In genomic region chr7:27514961-27515360, GRCm38 (mm10) we compare ENCODE assay signal across 23 mouse cellular contexts. TPM values are rescaled to one million over a fixed set of nuclear protein-coding genes. Genes with fewer than 3 reads are reported as not detected.
DNase-seq lines count a peak whose midpoint lies in the region; ATAC-seq and TF ChIP-seq lines count a peak whose summit lies in the region.
"Had no signal": no experiment of that assay in that cellular context is flagged by ENCODE, and none has a peak within 500 bp of the region (broad histone marks: within the 10 kb centered on the region; RNA-seq: fewer than 3 reads in every experiment).

No protein-coding gene starts in this region.

- no peak overlapping the region for H3K9ac ChIP-seq in embryonic facial prominence, embryonic 11.5 days (replicated peaks; ENCODE audit: low read length)
- H3K9ac ChIP-seq in liver, embryonic 14.5 days (replicated peaks) = no peak overlapping the region
- H3K9ac ChIP-seq in liver, postnatal 0 days (replicated peaks) = no peak overlapping the region
- H3K9ac ChIP-seq in midbrain, embryonic 11.5 days (ENCODE audit: low read length) = no peak overlapping the region
- H3K9ac ChIP-seq in midbrain, postnatal 0 days (replicated peaks; ENCODE audit: low read length, poor library complexity, severe bottlenecking) = no peak overlapping the region
- H3K9ac ChIP-seq in stomach, postnatal 0 days (ENCODE audit: low read length) = no peak overlapping the region
- H3K9ac ChIP-seq: forebrain, embryonic 13.5 days; forebrain, postnatal 0 days; heart, embryonic 15.5 days; hindbrain, embryonic 13.5 days had no signal

- H3K27me3 ChIP-seq in embryonic facial prominence, embryonic 11.5 days (ENCODE audit: control insufficient read depth, insufficient read depth, low read length) = no peaks in the 10 kb centered on the region
- no peaks in the 10 kb centered on the region for H3K27me3 ChIP-seq in embryonic facial prominence, embryonic 10.5 days (replicated peaks; ENCODE audit: low read depth, poor library complexity, severe bottlenecking)
- H3K27me3 ChIP-seq in liver, embryonic 14.5 days (ENCODE audit: control insufficient read depth, insufficient read depth, low read length) = no peaks in the 10 kb centered on the region
- no peaks in the 10 kb centered on the region for H3K27me3 ChIP-seq in liver, postnatal 0 days (ENCODE audit: insufficient read depth, low read length)
- H3K27me3 ChIP-seq in midbrain, embryonic 11.5 days (ENCODE audit: control insufficient read depth, insufficient read depth, low read length) = no peaks in the 10 kb centered on the region
- no peaks in the 10 kb centered on the region for H3K27me3 ChIP-seq in midbrain, postnatal 0 days (ENCODE audit: insufficient read depth, low read length)
- no peaks in the 10 kb centered on the region for H3K27me3 ChIP-seq in stomach, postnatal 0 days (ENCODE audit: control insufficient read depth, insufficient read depth, low read length)
- no peaks in the 10 kb centered on the region for H3K27me3 ChIP-seq in thymus, adult 2 months (ENCODE audit: control insufficient read depth, insufficient read depth, low read length)
- H3K27me3 ChIP-seq: forebrain, embryonic 13.5 days; heart, embryonic 15.5 days; hindbrain, embryonic 13.5 days had no signal

- H3K27ac ChIP-seq in embryonic facial prominence, embryonic 11.5 days (replicated peaks; ENCODE audit: low read depth, low read length) = no peak overlapping the region
- no peak overlapping the region for H3K27ac ChIP-seq in embryonic facial prominence, embryonic 10.5 days (replicated peaks)
- H3K27ac ChIP-seq in liver, embryonic 14.5 days = no peak overlapping the region
- no peak overlapping the region for H3K27ac ChIP-seq in liver, postnatal 0 days (ENCODE audit: low read depth)
- no peak overlapping the region for H3K27ac ChIP-seq in midbrain, embryonic 11.5 days (ENCODE audit: low read depth, low read length)
- no peak overlapping the region for H3K27ac ChIP-seq in midbrain, postnatal 0 days (ENCODE audit: low read depth, low read length)
- H3K27ac ChIP-seq in stomach, postnatal 0 days (replicated peaks) = no peak overlapping the region
- H3K27ac ChIP-seq in thymus, adult 2 months (ENCODE audit: control insufficient read depth, insufficient read depth, low read length) = no peak overlapping the region
- H3K27ac ChIP-seq: forebrain, embryonic 13.5 days; heart, adult 2 months; heart, embryonic 15.5 days; hindbrain, embryonic 13.5 days; hindbrain, postnatal 0 days had no signal

- TF ChIP-seq EP300 in liver, embryonic 14.5 days (IDR thresholded peaks at IDR 0.05; ENCODE audit: low read depth) = no peak
- TF ChIP-seq EP300 in liver, postnatal 0 days (IDR thresholded peaks at IDR 0.05; ENCODE audit: low read depth) = no peak
- no peak for TF ChIP-seq EP300 in stomach, postnatal 0 days (optimal IDR thresholded peaks at IDR 0.05)

- no peak for TF ChIP-seq CTCF in liver, embryonic 14.5 days (IDR thresholded peaks at IDR 0.05; ENCODE audit: low read depth)
- no peak for TF ChIP-seq CTCF in liver, postnatal 0 days (IDR thresholded peaks at IDR 0.05; ENCODE audit: low read depth)
- TF ChIP-seq CTCF in midbrain, postnatal 0 days (IDR thresholded peaks at IDR 0.05) = no peak
- no peak for TF ChIP-seq CTCF in stomach, postnatal 0 days (IDR thresholded peaks at IDR 0.05; ENCODE audit: low read depth)
- TF ChIP-seq CTCF in thymus, adult 2 months (IDR thresholded peaks at IDR 0.05; ENCODE audit: borderline replicate concordance, control insufficient read depth, extremely low read depth, insufficient read depth, low read length, poor library complexity) = no peak

- no peaks in the 10 kb centered on the region for H3K36me3 ChIP-seq in embryonic facial prominence, embryonic 11.5 days (replicated peaks; ENCODE audit: control insufficient read depth, insufficient read depth, low read depth, low read length)
- peaks cover 39% of the 10 kb centered on the region for H3K36me3 ChIP-seq in embryonic facial prominence, embryonic 10.5 days (replicated peaks)
- H3K36me3 ChIP-seq in liver, embryonic 14.5 days (replicated peaks; ENCODE audit: control insufficient read depth, insufficient read depth, low read depth) = no peaks in the 10 kb centered on the region
- H3K36me3 ChIP-seq in liver, postnatal 0 days (replicated peaks; ENCODE audit: insufficient read depth, low read length) = no peaks in the 10 kb centered on the region
- no peaks in the 10 kb centered on the region for H3K36me3 ChIP-seq in midbrain, embryonic 11.5 days (ENCODE audit: control insufficient read depth, insufficient read depth, low read length)
- H3K36me3 ChIP-seq in midbrain, postnatal 0 days (ENCODE audit: insufficient read depth, low read length) = no peaks in the 10 kb centered on the region
- 0 out of 2 replicates have a peak, but pooled peaks cover 3% of the 10 kb centered on the region for H3K36me3 ChIP-seq in stomach, postnatal 0 days (ENCODE audit: control insufficient read depth, insufficient read depth, low read length)
- no peaks in the 10 kb centered on the region for H3K36me3 ChIP-seq in thymus, adult 2 months (ENCODE audit: control insufficient read depth, insufficient read depth, low read length)
- H3K36me3 ChIP-seq: heart, embryonic 15.5 days; hindbrain, embryonic 13.5 days had no signal

- H3K9me3 ChIP-seq in embryonic facial prominence, embryonic 11.5 days (replicated peaks; ENCODE audit: control insufficient read depth, low read length) = no peaks in the 10 kb centered on the region
- H3K9me3 ChIP-seq in embryonic facial prominence, embryonic 10.5 days = peaks cover 2% of the 10 kb centered on the region; the same call in 1 of the 2 replicates
- H3K9me3 ChIP-seq in liver, embryonic 14.5 days (ENCODE audit: control insufficient read depth, low read length) = no peaks in the 10 kb centered on the region
- 0 out of 2 replicates have a peak, but pooled peaks cover 2% of the 10 kb centered on the region for H3K9me3 ChIP-seq in liver, postnatal 0 days (ENCODE audit: low read length)
- H3K9me3 ChIP-seq in midbrain, embryonic 11.5 days (ENCODE audit: control insufficient read depth, low read length) = no peaks in the 10 kb centered on the region
- no peaks in the 10 kb centered on the region for H3K9me3 ChIP-seq in midbrain, postnatal 0 days (ENCODE audit: low read length)
- H3K9me3 ChIP-seq in stomach, postnatal 0 days (ENCODE audit: control insufficient read depth, low read length) = no peaks in the 10 kb centered on the region
- H3K9me3 ChIP-seq: forebrain, embryonic 13.5 days; heart, embryonic 15.5 days; hindbrain, embryonic 13.5 days had no signal

- WGBS in embryonic facial prominence, embryonic 11.5 days = 78% methylated on average over 9 of the region's 9 CpGs
- 82% methylated on average over 9 of the region's 9 CpGs for WGBS in embryonic facial prominence, embryonic 10.5 days
- 73% methylated on average over 9 of the region's 9 CpGs for WGBS in liver, embryonic 14.5 days (ENCODE audit: insufficient replicate concordance)
- WGBS in liver, postnatal 0 days (ENCODE audit: insufficient replicate concordance) = 77% methylated on average over 9 of the region's 9 CpGs
- WGBS in midbrain, embryonic 11.5 days = 79% methylated on average over 9 of the region's 9 CpGs
- WGBS in midbrain, postnatal 0 days = 80% methylated on average over 9 of the region's 9 CpGs
- WGBS in stomach, postnatal 0 days = 74% methylated on average over 9 of the region's 9 CpGs
- 93% methylated on average over 9 of the region's 9 CpGs for WGBS in thymus, adult 2 months

- no peak for TF ChIP-seq POLR2A in thymus, adult 2 months (IDR thresholded peaks at IDR 0.05; ENCODE audit: control insufficient read depth, extremely low read depth, insufficient read depth, low read length, poor library complexity)

- H3K4me1 ChIP-seq in embryonic facial prominence, embryonic 11.5 days (ENCODE audit: control insufficient read depth, insufficient read depth, low read length) = no peaks in the 10 kb centered on the region
- H3K4me1 ChIP-seq in embryonic facial prominence, embryonic 10.5 days = no peaks in the 10 kb centered on the region
- H3K4me1 ChIP-seq in liver, embryonic 14.5 days (replicated peaks; ENCODE audit: control insufficient read depth in 2 of 2, insufficient read depth in 2 of 2, low read length in 1 of 2) = no peaks in the 10 kb centered on the region
- no peaks in the 10 kb centered on the region for H3K4me1 ChIP-seq in liver, postnatal 0 days (ENCODE audit: insufficient read depth)
- no peaks in the 10 kb centered on the region for H3K4me1 ChIP-seq in midbrain, embryonic 11.5 days (ENCODE audit: control insufficient read depth, insufficient read depth, low read length)
- no peaks in the 10 kb centered on the region for H3K4me1 ChIP-seq in midbrain, postnatal 0 days (ENCODE audit: insufficient read depth, low read length)
- H3K4me1 ChIP-seq in stomach, postnatal 0 days (replicated peaks; ENCODE audit: control insufficient read depth, insufficient read depth) = no peaks in the 10 kb centered on the region
- no peaks in the 10 kb centered on the region for H3K4me1 ChIP-seq in thymus, adult 2 months (replicated peaks; ENCODE audit: control insufficient read depth, insufficient read depth, low read length)
- H3K4me1 ChIP-seq: forebrain, embryonic 13.5 days; heart, embryonic 15.5 days; hindbrain, embryonic 13.5 days had no signal

- ATAC-seq in embryonic facial prominence, embryonic 11.5 days (replicated peaks; ENCODE audit: insufficient number of reproducible peaks, low FRiP score, low TSS enrichment, low read depth) = 0 out of 2 replicates have a peak, but pooled peaks have one; percentile 24
- peak; percentile 13; the same call in 1 of the 2 replicates for ATAC-seq in liver, embryonic 14.5 days (ENCODE audit: insufficient read depth)
- ATAC-seq in liver, postnatal 0 days = no peak
- no peak for ATAC-seq in midbrain, embryonic 11.5 days (ENCODE audit: low FRiP score)
- ATAC-seq in midbrain, postnatal 0 days (ENCODE audit: low FRiP score) = no peak
- ATAC-seq in stomach, postnatal 0 days (ENCODE audit: low FRiP score, low TSS enrichment) = peak; percentile 33
- ATAC-seq: CD4-positive, CD25-positive, alpha-beta regulatory T cell, adult 4 months; forebrain, embryonic 13.5 days; forebrain, postnatal 0 days; hindbrain, postnatal 0 days had no signal

- no peak overlapping the region for H3K4me3 ChIP-seq in embryonic facial prominence, embryonic 11.5 days (ENCODE audit: low read depth, low read length)
- no peak overlapping the region for H3K4me3 ChIP-seq in embryonic facial prominence, embryonic 10.5 days
- H3K4me3 ChIP-seq in liver, embryonic 14.5 days (ENCODE audit: insufficient read depth in 1 of 2, low read depth in 2 of 2, low read length in 2 of 2) = no peak overlapping the region
- H3K4me3 ChIP-seq in liver, postnatal 0 days (ENCODE audit: low read depth, low read length) = no peak overlapping the region
- no peak overlapping the region for H3K4me3 ChIP-seq in midbrain, embryonic 11.5 days (ENCODE audit: low read depth, low read length)
- no peak overlapping the region for H3K4me3 ChIP-seq in midbrain, postnatal 0 days (ENCODE audit: low read depth, low read length)
- no peak overlapping the region for H3K4me3 ChIP-seq in stomach, postnatal 0 days (ENCODE audit: low read depth, low read length)
- no peak overlapping the region for H3K4me3 ChIP-seq in thymus, adult 2 months (ENCODE audit: control insufficient read depth, insufficient read depth, low read length)
- H3K4me3 ChIP-seq: forebrain, embryonic 13.5 days; heart, adult 2 months; heart, embryonic 15.5 days; hindbrain, embryonic 13.5 days had no signal

- no peak overlapping the region for H3K4me2 ChIP-seq in embryonic facial prominence, embryonic 11.5 days (ENCODE audit: low read depth, low read length)
- H3K4me2 ChIP-seq in liver, embryonic 14.5 days (ENCODE audit: low read depth) = no peak overlapping the region
- H3K4me2 ChIP-seq in liver, postnatal 0 days (ENCODE audit: low read depth, low read length) = no peak overlapping the region
- H3K4me2 ChIP-seq in midbrain, embryonic 11.5 days = no peak overlapping the region
- no peak overlapping the region for H3K4me2 ChIP-seq in midbrain, postnatal 0 days (ENCODE audit: low read depth, low read length, poor library complexity, severe bottlenecking)
- no peak overlapping the region for H3K4me2 ChIP-seq in stomach, postnatal 0 days (replicated peaks; ENCODE audit: low read depth)
- H3K4me2 ChIP-seq: forebrain, embryonic 13.5 days; heart, embryonic 11.5 days; heart, embryonic 15.5 days; hindbrain, embryonic 13.5 days had no signal

- DNase-seq in embryonic facial prominence, embryonic 11.5 days (ENCODE audit: low spot score) = no peak
- no peak for DNase-seq in embryonic facial prominence, embryonic 10.5 days (ENCODE audit: low spot score)
- no peak for DNase-seq in liver, embryonic 14.5 days (ENCODE audit: low read depth in 3 of 3, low spot score in 3 of 3)
- no peak for DNase-seq in liver, postnatal 0 days
- peak; percentile 62 for DNase-seq in midbrain, embryonic 11.5 days (ENCODE audit: low spot score, missing footprints)
- no peak for DNase-seq in midbrain, postnatal 0 days (ENCODE audit: low spot score)
- no peak for DNase-seq in stomach, postnatal 0 days (ENCODE audit: low spot score)
- no peak for DNase-seq in thymus, adult 2 months
- DNase-seq: adrenal gland, postnatal 10 days; B cell, adult 2 months; cerebellum, adult 11 months; cerebellum, adult 8-10 months; cerebellum, postnatal 25 days; forebrain, postnatal 0 days; heart, adult 2 months; heart, postnatal 14 days had no signal

RNA-seq across cellular contexts. Expression of gene Hipk4, which starts 8.1 kb away (rescaled TPM):
- polyA plus RNA-seq in embryonic facial prominence, embryonic 11.5 days (2014; fragmentation: Nextera tagmentation; extraction: Ambion mirVana) = 0.22 and 0.36 TPM in 2 replicates
- 0.45 and 0.60 TPM in 2 replicates for polyA plus RNA-seq in embryonic facial prominence, embryonic 10.5 days (2016; fragmentation: Nextera tagmentation; extraction: Ambion mirVana)
- 0.49 and 0.50 TPM in 2 replicates for polyA plus RNA-seq in liver, embryonic 14.5 days (2012; rRNA removed)
- 0.06 TPM in 1 of 2 replicates, not detected in the other for polyA plus RNA-seq in liver, embryonic 14.5 days (2014; fragmentation: Nextera tagmentation; extraction: Ambion mirVana)
- 0.04 TPM in 1 of 2 replicates, not detected in the other for polyA plus RNA-seq in liver, postnatal 0 days (2015; fragmentation: Nextera tagmentation; extraction: Ambion mirVana)
- polyA plus RNA-seq in midbrain, embryonic 11.5 days (2014; fragmentation: Nextera tagmentation; extraction: Ambion mirVana) = 0.18 and 0.21 TPM in 2 replicates
- 0.66 and 1.8 TPM in 2 replicates for total RNA-seq in midbrain, postnatal 0 days (2014; rRNA removed)
- 0.88 and 1.0 TPM in 2 replicates for polyA plus RNA-seq in midbrain, postnatal 0 days (2015; fragmentation: Nextera tagmentation; extraction: Ambion mirVana)
- polyA plus RNA-seq in stomach, postnatal 0 days (2015; fragmentation: Nextera tagmentation; extraction: Ambion mirVana) = 0.23 and 0.39 TPM in 2 replicates
- polyA plus RNA-seq in thymus, adult 2 months (2012; rRNA removed) = 1.1 and 1.3 TPM in 2 replicates
- total RNA-seq: hematopoietic stem cell, adult 5-6 weeks had no signal

RNA-seq across cellular contexts. Expression of gene Prx, which starts 15.8 kb away (rescaled TPM):
- 1.2 and 2.2 TPM in 2 replicates for polyA plus RNA-seq in embryonic facial prominence, embryonic 11.5 days (2014; fragmentation: Nextera tagmentation; extraction: Ambion mirVana)
- 3.8 and 4.2 TPM in 2 replicates for polyA plus RNA-seq in embryonic facial prominence, embryonic 10.5 days (2016; fragmentation: Nextera tagmentation; extraction: Ambion mirVana)
- polyA plus RNA-seq in liver, embryonic 14.5 days (2012; rRNA removed) = 0.55 and 0.73 TPM in 2 replicates
- 0.23 and 0.29 TPM in 2 replicates for polyA plus RNA-seq in liver, embryonic 14.5 days (2014; fragmentation: Nextera tagmentation; extraction: Ambion mirVana)
- polyA plus RNA-seq in liver, postnatal 0 days (2015; fragmentation: Nextera tagmentation; extraction: Ambion mirVana) = 0.25 and 0.28 TPM in 2 replicates
- polyA plus RNA-seq in midbrain, embryonic 11.5 days (2014; fragmentation: Nextera tagmentation; extraction: Ambion mirVana) = 0.77 and 0.85 TPM in 2 replicates
- total RNA-seq in midbrain, postnatal 0 days (2014; rRNA removed) = 3.2 and 3.4 TPM in 2 replicates
- polyA plus RNA-seq in midbrain, postnatal 0 days (2015; fragmentation: Nextera tagmentation; extraction: Ambion mirVana) = 1.5 and 1.9 TPM in 2 replicates
- polyA plus RNA-seq in stomach, postnatal 0 days (2015; fragmentation: Nextera tagmentation; extraction: Ambion mirVana) = 2.1 and 2.2 TPM in 2 replicates
- 2.0 and 2.4 TPM in 2 replicates for polyA plus RNA-seq in thymus, adult 2 months (2012; rRNA removed)

RNA-seq across cellular contexts. Expression of gene Sertad1, which starts 28.3 kb away (rescaled TPM):
- 24.3 and 25.5 TPM in 2 replicates for polyA plus RNA-seq in embryonic facial prominence, embryonic 11.5 days (2014; fragmentation: Nextera tagmentation; extraction: Ambion mirVana)
- 24.0 and 25.1 TPM in 2 replicates for polyA plus RNA-seq in embryonic facial prominence, embryonic 10.5 days (2016; fragmentation: Nextera tagmentation; extraction: Ambion mirVana)
- polyA plus RNA-seq in liver, embryonic 14.5 days (2012; rRNA removed) = 9.9 and 13.5 TPM in 2 replicates
- polyA plus RNA-seq in liver, embryonic 14.5 days (2014; fragmentation: Nextera tagmentation; extraction: Ambion mirVana) = 19.7 and 20.3 TPM in 2 replicates
- 18.3 and 18.5 TPM in 2 replicates for polyA plus RNA-seq in liver, postnatal 0 days (2015; fragmentation: Nextera tagmentation; extraction: Ambion mirVana)
- 13.4 and 15.5 TPM in 2 replicates for polyA plus RNA-seq in midbrain, embryonic 11.5 days (2014; fragmentation: Nextera tagmentation; extraction: Ambion mirVana)
- 9.3 and 10.5 TPM in 2 replicates for total RNA-seq in midbrain, postnatal 0 days (2014; rRNA removed)
- 6.9 and 7.3 TPM in 2 replicates for polyA plus RNA-seq in midbrain, postnatal 0 days (2015; fragmentation: Nextera tagmentation; extraction: Ambion mirVana)
- 50.0 and 53.0 TPM in 2 replicates for polyA plus RNA-seq in stomach, postnatal 0 days (2015; fragmentation: Nextera tagmentation; extraction: Ambion mirVana)
- 44.9 and 46.4 TPM in 2 replicates for polyA plus RNA-seq in thymus, adult 2 months (2012; rRNA removed)

RNA-seq across cellular contexts. Expression of gene Pld3, which starts 38.1 kb away (rescaled TPM):
- polyA plus RNA-seq in embryonic facial prominence, embryonic 11.5 days (2014; fragmentation: Nextera tagmentation; extraction: Ambion mirVana) = 57.1 and 65.5 TPM in 2 replicates
- polyA plus RNA-seq in embryonic facial prominence, embryonic 10.5 days (2016; fragmentation: Nextera tagmentation; extraction: Ambion mirVana) = 40.5 and 41.4 TPM in 2 replicates
- polyA plus RNA-seq in liver, embryonic 14.5 days (2012; rRNA removed) = 48.9 and 55.9 TPM in 2 replicates
- 55.0 TPM in 2 replicates for polyA plus RNA-seq in liver, embryonic 14.5 days (2014; fragmentation: Nextera tagmentation; extraction: Ambion mirVana)
- polyA plus RNA-seq in liver, postnatal 0 days (2015; fragmentation: Nextera tagmentation; extraction: Ambion mirVana) = 46.5 and 49.3 TPM in 2 replicates
- polyA plus RNA-seq in midbrain, embryonic 11.5 days (2014; fragmentation: Nextera tagmentation; extraction: Ambion mirVana) = 62.5 and 63.5 TPM in 2 replicates
- total RNA-seq in midbrain, postnatal 0 days (2014; rRNA removed) = 239 and 286 TPM in 2 replicates
- polyA plus RNA-seq in midbrain, postnatal 0 days (2015; fragmentation: Nextera tagmentation; extraction: Ambion mirVana) = 275 and 319 TPM in 2 replicates
- 117 and 128 TPM in 2 replicates for polyA plus RNA-seq in stomach, postnatal 0 days (2015; fragmentation: Nextera tagmentation; extraction: Ambion mirVana)
- 456 and 516 TPM in 2 replicates for polyA plus RNA-seq in thymus, adult 2 months (2012; rRNA removed)

RNA-seq across cellular contexts. Expression of gene 2310022A10Rik, which starts 38.1 kb away (rescaled TPM):
- polyA plus RNA-seq in embryonic facial prominence, embryonic 11.5 days (2014; fragmentation: Nextera tagmentation; extraction: Ambion mirVana) = 26.4 and 27.5 TPM in 2 replicates
- polyA plus RNA-seq in embryonic facial prominence, embryonic 10.5 days (2016; fragmentation: Nextera tagmentation; extraction: Ambion mirVana) = 40.8 and 41.1 TPM in 2 replicates
- polyA plus RNA-seq in liver, embryonic 14.5 days (2012; rRNA removed) = 13.8 and 14.9 TPM in 2 replicates
- 12.7 and 14.6 TPM in 2 replicates for polyA plus RNA-seq in liver, embryonic 14.5 days (2014; fragmentation: Nextera tagmentation; extraction: Ambion mirVana)
- 8.6 and 9.0 TPM in 2 replicates for polyA plus RNA-seq in liver, postnatal 0 days (2015; fragmentation: Nextera tagmentation; extraction: Ambion mirVana)
- 24.6 and 26.5 TPM in 2 replicates for polyA plus RNA-seq in midbrain, embryonic 11.5 days (2014; fragmentation: Nextera tagmentation; extraction: Ambion mirVana)
- 7.9 and 12.5 TPM in 2 replicates for total RNA-seq in midbrain, postnatal 0 days (2014; rRNA removed)
- polyA plus RNA-seq in midbrain, postnatal 0 days (2015; fragmentation: Nextera tagmentation; extraction: Ambion mirVana) = 29.1 and 31.0 TPM in 2 replicates
- 11.4 TPM in 2 replicates for polyA plus RNA-seq in stomach, postnatal 0 days (2015; fragmentation: Nextera tagmentation; extraction: Ambion mirVana)
- polyA plus RNA-seq in thymus, adult 2 months (2012; rRNA removed) = 58.0 and 58.1 TPM in 2 replicates

Comparison
In these comparisons a context has a peak if more than half of its experiments do, and no peak if none do; other contexts are left out.
1. ATAC-seq: peak in embryonic facial prominence, embryonic 11.5 days (single experiment), liver, embryonic 14.5 days (single experiment) and stomach, postnatal 0 days (single experiment); none in liver, postnatal 0 days (single experiment), midbrain, embryonic 11.5 days (single experiment) and midbrain, postnatal 0 days (single experiment).